Mouse (Mus musculus) hindbrain, embryonic 16.5 days (tissue): ENCODE results near the gene Cox19. TPM values are rescaled to one million over a fixed set of nuclear protein-coding genes. Genes with fewer than 3 reads are reported as not detected.

Experiments
- ATAC-seq: fragments of 200-750 bp; cut with Nextera tagmentation; 2 replicates; pipeline ENCODE4 v1.8.0; 2017; ENCODE audit warnings: moderate TSS enrichment, moderate library complexity
- H3K27ac ChIP-seq: fragments of 300-500 bp; sonication (generic); 2 replicates; pipeline ENCODE4 v1.5.1; 2014; ENCODE audit warnings: low read depth, mild to moderate bottlenecking, control low read depth, low read length, moderate library complexity
- H3K27me3 ChIP-seq: fragments of 300-500 bp; sonication (generic); replicated peaks from 2 replicates; pipeline ENCODE4 v1.6.1; 2014; ENCODE audit warnings: low read length; ENCODE audit not compliant: control insufficient read depth, insufficient read depth
- H3K36me3 ChIP-seq: fragments of 300-500 bp; sonication (generic); 2 replicates; pipeline ENCODE4 v1.6.1; 2014; ENCODE audit warnings: mild to moderate bottlenecking, low read length, moderate library complexity, mixed read lengths; ENCODE audit not compliant: control insufficient read depth, insufficient read depth
- H3K4me1 ChIP-seq: fragments of 300-500 bp; sonication (generic); 2 replicates; pipeline ENCODE4 v1.6.1; 2014; ENCODE audit warnings: low read depth, low read length; ENCODE audit not compliant: control insufficient read depth, insufficient read depth
- H3K4me2 ChIP-seq: fragments of 300-500 bp; sonication (generic); 2 replicates; pipeline ENCODE4 v1.6.1; 2014; ENCODE audit warnings: mild to moderate bottlenecking, low read length, control low read depth, moderate library complexity
- H3K4me3 ChIP-seq: fragments of 300-500 bp; sonication (generic); 2 replicates; pipeline ENCODE4 v1.5.1; 2014; ENCODE audit warnings: mild to moderate bottlenecking, low read length, control low read depth, moderate library complexity
- H3K9ac ChIP-seq: fragments of 300-500 bp; sonication (generic); 2 replicates; pipeline ENCODE4 v1.6.1; 2014; ENCODE audit warnings: low read depth, mild to moderate bottlenecking, control low read depth, low read length, moderate library complexity
- H3K9me3 ChIP-seq: fragments of 300-500 bp; sonication (generic); 2 replicates; pipeline ENCODE4 v1.6.1; 2014; ENCODE audit warnings: mild to moderate bottlenecking, low read length, moderate library complexity; ENCODE audit not compliant: control insufficient read depth
- WGBS: fragments of 180-500 bp; shearing (Covaris S2); extraction: QIAGEN DNeasy Blood & Tissue Kit; methylation state at CpG from one replicate; pipeline ENCODE4 v1.1.7; 2014; 5-methylcytosine and 5-hydroxymethylcytosine counted together
- polyA plus RNA-seq: library from polyadenylated mRNA; unstranded; fragments of >200 nt; fragmentation: Nextera tagmentation; extraction: Ambion mirVana; gene quantifications from 2 replicates; pipeline ENCODE4 v1.2.1, GENCODE M21; 2015

Cox19 gene
- polyA plus RNA-seq, 1 experiment from 2014 or later: 95.1 TPM

- peak; percentile 28; the same call in 1 of the 2 replicates for ATAC-seq
- Histone ChIP-seq H3K4me2 (peak overlapping the region; percentile 74), H3K36me3 (no peaks in the 10 kb centered on the region), H3K27ac (peak overlapping the region; percentile 86), H3K4me1 (peaks cover 14% of the 10 kb centered on the region), H3K9me3 (no peaks in the 10 kb centered on the region), H3K4me3 (peak overlapping the region; percentile 70), H3K27me3 (no peaks in the 10 kb centered on the region; the same call in 1 of the 2 replicates), H3K9ac (peak overlapping the region; percentile 89)
- WGBS: 44% methylated on average over 5 of the region's 5 CpGs
Measured at GRCm38 (mm10) chr5:139324045-139324491, 27.1 kb downstream of the Cox19 start.

GRCm38 (mm10) chr5:139323260-139323924, 27.8 kb downstream of the Cox19 start:
- peak overlapping the region; percentile 70 for H3K4me3 ChIP-seq
- 80% methylated on average over 9 of the region's 9 CpGs for WGBS
- H3K27ac ChIP-seq: no peak overlapping the region
- no peaks in the 10 kb centered on the region; the same call in 1 of the 2 replicates for H3K27me3 ChIP-seq
- H3K9me3 ChIP-seq: no peaks in the 10 kb centered on the region
- ATAC-seq: no peak
- peaks cover 14% of the 10 kb centered on the region for H3K4me1 ChIP-seq
- H3K36me3 ChIP-seq: no peaks in the 10 kb centered on the region
- H3K9ac ChIP-seq: peak overlapping the region; percentile 89; the same call in 1 of the 2 replicates
- H3K4me2 ChIP-seq: peak overlapping the region; percentile 74

- ATAC-seq: no peak
- no peaks in the 10 kb centered on the region for H3K9me3 ChIP-seq
- H3K4me1 ChIP-seq: peaks cover 14% of the 10 kb centered on the region
- H3K27ac ChIP-seq: no peak overlapping the region
- no peak overlapping the region for H3K4me3 ChIP-seq
- no peak overlapping the region for H3K4me2 ChIP-seq
- no peak overlapping the region for H3K9ac ChIP-seq
- no peaks in the 10 kb centered on the region for H3K27me3 ChIP-seq
- no peaks in the 10 kb centered on the region for H3K36me3 ChIP-seq
- 82% methylated on average over 6 of the region's 6 CpGs for WGBS
Measured at GRCm38 (mm10) chr5:139321331-139321730, 29.9 kb downstream of the Cox19 start.

- Histone ChIP-seq H3K36me3 (no peaks in the 10 kb centered on the region), H3K4me3 (no peak overlapping the region), H3K4me2 (no peak overlapping the region), H3K27me3 (no peaks in the 10 kb centered on the region), H3K4me1 (peaks cover 14% of the 10 kb centered on the region), H3K9me3 (no peaks in the 10 kb centered on the region), H3K27ac (no peak overlapping the region), H3K9ac (no peak overlapping the region)
- no peak for ATAC-seq
- 76% methylated on average over 7 of the region's 7 CpGs for WGBS
Measured at GRCm38 (mm10) chr5:139320424-139320823, 30.8 kb downstream of the Cox19 start.

GRCm38 (mm10) chr5:139317751-139318504, 33.3 kb downstream of the Cox19 start:
- H3K4me1 ChIP-seq: no peaks in the 10 kb centered on the region
- H3K36me3 ChIP-seq: no peaks in the 10 kb centered on the region; the same call in 1 of the 2 replicates
- no peak overlapping the region for H3K4me2 ChIP-seq
- no peaks in the 10 kb centered on the region for H3K27me3 ChIP-seq
- ATAC-seq: no peak
- no peak overlapping the region for H3K9ac ChIP-seq
- H3K27ac ChIP-seq: no peak overlapping the region
- no peak overlapping the region for H3K4me3 ChIP-seq
- no peaks in the 10 kb centered on the region for H3K9me3 ChIP-seq
- 64% methylated on average over 21 of the region's 21 CpGs for WGBS

GRCm38 (mm10) chr5:139316982-139317675, 34.1 kb downstream of the Cox19 start:
- Histone ChIP-seq H3K4me1 (no peaks in the 10 kb centered on the region), H3K9me3 (no peaks in the 10 kb centered on the region), H3K27me3 (no peaks in the 10 kb centered on the region), H3K4me3 (no peak overlapping the region), H3K4me2 (no peak overlapping the region), H3K9ac (no peak overlapping the region), H3K36me3 (no peaks in the 10 kb centered on the region; the same call in 1 of the 2 replicates), H3K27ac (no peak overlapping the region)
- ATAC-seq: no peak
- 78% methylated on average over 6 of the region's 6 CpGs for WGBS

- Histone ChIP-seq H3K27ac (no peak overlapping the region), H3K36me3 (no peaks in the 10 kb centered on the region; the same call in 1 of the 2 replicates), H3K4me2 (no peak overlapping the region), H3K4me1 (no peaks in the 10 kb centered on the region), H3K9me3 (no peaks in the 10 kb centered on the region), H3K27me3 (no peaks in the 10 kb centered on the region), H3K9ac (no peak overlapping the region), H3K4me3 (no peak overlapping the region)
- 88% methylated on average over 12 of the region's 12 CpGs for WGBS
- ATAC-seq: no peak
Measured at GRCm38 (mm10) chr5:139314941-139315642, 36.1 kb downstream of the Cox19 start.

- H3K27me3 ChIP-seq: no peaks in the 10 kb centered on the region
- H3K27ac ChIP-seq: no peak overlapping the region
- no peaks in the 10 kb centered on the region; the same call in 1 of the 2 replicates for H3K36me3 ChIP-seq
- no peak overlapping the region for H3K9ac ChIP-seq
- no peaks in the 10 kb centered on the region for H3K4me1 ChIP-seq
- no peaks in the 10 kb centered on the region for H3K9me3 ChIP-seq
- 79% methylated on average over 9 of the region's 9 CpGs for WGBS
- H3K4me2 ChIP-seq: no peak overlapping the region
- no peak for ATAC-seq
- H3K4me3 ChIP-seq: no peak overlapping the region
Measured at GRCm38 (mm10) chr5:139313536-139313935, 37.7 kb downstream of the Cox19 start.
